Mouse (Mus musculus) WW6 (cell line): Measurements from ENCODE around the gene Clmn.
"Not testable (repeated sequence)": the region's sequence is repeated elsewhere in the genome, so short reads cannot be mapped to it uniquely, and the experiment has no call there.

Experiments used
- DNase-seq: peaks from one replicate; pipeline ENCODE4 v3.0.0-alpha.2; 2013; ENCODE audit warnings: low read depth, low spot score

The Clmn gene

GRCm38 (mm10) chr12:104751814-104752765, 112.8 kb downstream of the Clmn start, which contains the start of gene Dicer1:
TSS of gene Dicer1 (minus strand) at chr12:104751952.
- peak; percentile 78 for DNase-seq

GRCm38 (mm10) chr12:104751331-104751813, 113.5 kb downstream of the Clmn start:
- DNase-seq, result no peak

GRCm38 (mm10) chr12:104748946-104749345, 115.9 kb downstream of the Clmn start:
- no peak for DNase-seq

- no peak for DNase-seq
These were observed 117.6 kb downstream of the Clmn start for GRCm38 (mm10) chr12:104747252-104747651.

- DNase-seq, result no peak
These were observed 118.3 kb downstream of the Clmn start for GRCm38 (mm10) chr12:104746601-104747000.

GRCm38 (mm10) chr12:104743687-104744086, 121.2 kb downstream of the Clmn start:
- no peak for DNase-seq

- no peak for DNase-seq
These were observed 122.6 kb downstream of the Clmn start for GRCm38 (mm10) chr12:104742247-104742646.

GRCm38 (mm10) chr12:104740841-104741787, 123.8 kb downstream of the Clmn start:
- no peak for DNase-seq

GRCm38 (mm10) chr12:104738931-104739330, 125.9 kb downstream of the Clmn start:
- DNase-seq, result no peak

GRCm38 (mm10) chr12:104738446-104738845, 126.4 kb downstream of the Clmn start:
- DNase-seq, result no peak

- no peak for DNase-seq
These were observed 127.2 kb downstream of the Clmn start for GRCm38 (mm10) chr12:104737666-104738065.

GRCm38 (mm10) chr12:104735993-104736395, 128.9 kb downstream of the Clmn start:
- DNase-seq, result no peak

- DNase-seq, result no peak
These were observed 131.7 kb downstream of the Clmn start for GRCm38 (mm10) chr12:104733165-104733564.

- DNase-seq, result no peak
These were observed 133.1 kb downstream of the Clmn start for GRCm38 (mm10) chr12:104731782-104732181.

- DNase-seq, result not testable (repeated sequence)
These were observed 138.4 kb downstream of the Clmn start for GRCm38 (mm10) chr12:104726436-104726835.

GRCm38 (mm10) chr12:104722056-104722455, 142.8 kb downstream of the Clmn start:
- DNase-seq, result no peak

GRCm38 (mm10) chr12:104721011-104721410, 143.9 kb downstream of the Clmn start:
- no peak for DNase-seq

- DNase-seq, result no peak
These were observed 145.9 kb downstream of the Clmn start for GRCm38 (mm10) chr12:104718956-104719355.

- no peak for DNase-seq
These were observed 148.5 kb downstream of the Clmn start for GRCm38 (mm10) chr12:104716409-104716808.

- no peak for DNase-seq
These were observed 149.4 kb downstream of the Clmn start for GRCm38 (mm10) chr12:104715453-104715852.
